Mouse (Mus musculus): Measurements from ENCODE around the gene Zfp936. TPM values are rescaled to one million over a fixed set of nuclear protein-coding genes. Genes with fewer than 3 reads are reported as not detected.
"Not testable (repeated sequence)": the region's sequence is repeated elsewhere in the genome, so short reads cannot be mapped to it uniquely, and the experiment has no call there.

Zfp936 gene
- not detected in 2 replicates for polyA plus RNA-seq (2014; fragmentation: Nextera tagmentation; extraction: Ambion mirVana)

DNA sequence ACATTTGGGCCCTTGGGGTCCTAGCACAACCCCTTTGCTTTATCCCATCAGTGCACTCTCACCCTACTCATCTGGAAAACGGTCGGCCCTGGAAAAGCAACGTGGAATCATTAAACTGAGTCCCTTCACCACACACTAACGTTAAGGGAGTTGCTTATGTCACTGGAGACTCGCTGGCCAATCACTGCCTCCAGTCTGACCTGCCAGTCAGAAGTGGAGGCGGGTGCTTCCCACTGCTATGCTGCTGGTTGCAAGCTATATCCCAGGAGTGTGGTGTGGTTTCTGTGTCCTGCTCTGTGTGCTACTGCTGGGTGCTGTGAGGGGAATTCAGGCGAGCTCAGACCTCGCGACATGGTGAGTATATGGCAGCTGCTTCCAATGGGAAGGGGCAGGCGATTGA lies at the start of gene Zfp936:
Zfp936 (plus strand) TSS at position 301 of the 400 bp plus-strand sequence.
- ATAC-seq; H3K27me3 ChIP-seq (replicated peaks; ENCODE audit: control insufficient read depth, insufficient read depth, low read length); H3K4me1 ChIP-seq (ENCODE audit: control insufficient read depth, insufficient read depth, low read length); H3K36me3 ChIP-seq (ENCODE audit: control insufficient read depth, insufficient read depth, low read length); H3K9ac ChIP-seq (ENCODE audit: low read length); H3K27ac ChIP-seq (ENCODE audit: low read depth, low read length); H3K4me2 ChIP-seq (ENCODE audit: low read length); H3K9me3 ChIP-seq (replicated peaks; ENCODE audit: control insufficient read depth, low read length); H3K4me3 ChIP-seq (ENCODE audit: low read depth, low read length); DNase-seq (ENCODE audit: low spot score): not testable (repeated sequence)
- 81% methylated on average over 10 of the region's 10 CpGs for WGBS

- ATAC-seq (no peak), DNase-seq (ENCODE audit: low spot score) (no peak)
- Histone ChIP-seq H3K9ac (ENCODE audit: low read length) (no peak overlapping the region), H3K27ac (ENCODE audit: low read depth, low read length) (no peak overlapping the region), H3K4me2 (ENCODE audit: low read length) (no peak overlapping the region), H3K9me3 (replicated peaks; ENCODE audit: control insufficient read depth, low read length) (peaks cover 4% of the 10 kb centered on the region), H3K4me3 (ENCODE audit: low read depth, low read length) (no peak overlapping the region), H3K4me1 (ENCODE audit: control insufficient read depth, insufficient read depth, low read length) (no peaks in the 10 kb centered on the region), H3K27me3 (replicated peaks; ENCODE audit: control insufficient read depth, insufficient read depth, low read length) (no peaks in the 10 kb centered on the region), H3K36me3 (ENCODE audit: control insufficient read depth, insufficient read depth, low read length) (no peaks in the 10 kb centered on the region)
- WGBS: 86% methylated on average over 8 of the region's 8 CpGs
Observed at GRCm38 (mm10) chr7:43077831-43078230, 36.2 kb upstream of the Zfp936 start.

GRCm38 (mm10) chr7:43128691-43129090 lies 14.7 kb downstream of the Zfp936 start:
- not testable (repeated sequence) for H3K27me3 ChIP-seq (replicated peaks; ENCODE audit: control insufficient read depth, insufficient read depth, low read length); H3K4me1 ChIP-seq (ENCODE audit: control insufficient read depth, insufficient read depth, low read length); H3K4me3 ChIP-seq (ENCODE audit: low read depth, low read length); DNase-seq (ENCODE audit: low spot score); H3K27ac ChIP-seq (ENCODE audit: low read depth, low read length); H3K36me3 ChIP-seq (ENCODE audit: control insufficient read depth, insufficient read depth, low read length); H3K9ac ChIP-seq (ENCODE audit: low read length); ATAC-seq; H3K4me2 ChIP-seq (ENCODE audit: low read length)
- H3K9me3 ChIP-seq (replicated peaks; ENCODE audit: control insufficient read depth, low read length): peaks cover 30% of the 10 kb centered on the region
- 94% methylated on average over 12 of the region's 15 CpGs for WGBS

DNA sequence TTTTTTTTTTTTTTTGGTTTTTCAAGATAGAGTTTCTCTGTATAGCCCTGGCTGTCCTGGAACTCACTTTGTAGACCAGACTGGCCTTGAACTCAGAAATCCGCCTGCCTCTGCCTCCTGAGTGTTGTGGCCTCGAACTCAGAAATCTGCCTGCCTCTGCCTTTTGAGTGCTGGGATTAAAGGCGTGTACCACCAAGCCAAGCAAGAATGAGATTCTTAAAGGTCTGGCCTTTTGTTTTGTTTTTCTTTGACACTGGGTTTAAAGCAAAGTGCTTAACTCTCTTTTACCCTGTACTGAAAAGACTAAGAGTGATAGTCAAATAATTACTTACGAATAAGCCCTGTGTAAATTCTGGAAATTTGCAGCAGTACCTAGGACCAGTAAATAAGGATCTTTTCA lies 50.1 kb downstream of the Zfp936 start:
- not testable (repeated sequence) for H3K4me1 ChIP-seq (ENCODE audit: control insufficient read depth, insufficient read depth, low read length); H3K27ac ChIP-seq (ENCODE audit: low read depth, low read length); H3K27me3 ChIP-seq (replicated peaks; ENCODE audit: control insufficient read depth, insufficient read depth, low read length); H3K4me2 ChIP-seq (ENCODE audit: low read length); ATAC-seq; H3K9ac ChIP-seq (ENCODE audit: low read length); H3K36me3 ChIP-seq (ENCODE audit: control insufficient read depth, insufficient read depth, low read length); H3K4me3 ChIP-seq (ENCODE audit: low read depth, low read length); DNase-seq (ENCODE audit: low spot score)
- 81% methylated on average over 4 of the region's 4 CpGs for WGBS
- peaks cover 49% of the 10 kb centered on the region for H3K9me3 ChIP-seq (replicated peaks; ENCODE audit: control insufficient read depth, low read length)

DNA sequence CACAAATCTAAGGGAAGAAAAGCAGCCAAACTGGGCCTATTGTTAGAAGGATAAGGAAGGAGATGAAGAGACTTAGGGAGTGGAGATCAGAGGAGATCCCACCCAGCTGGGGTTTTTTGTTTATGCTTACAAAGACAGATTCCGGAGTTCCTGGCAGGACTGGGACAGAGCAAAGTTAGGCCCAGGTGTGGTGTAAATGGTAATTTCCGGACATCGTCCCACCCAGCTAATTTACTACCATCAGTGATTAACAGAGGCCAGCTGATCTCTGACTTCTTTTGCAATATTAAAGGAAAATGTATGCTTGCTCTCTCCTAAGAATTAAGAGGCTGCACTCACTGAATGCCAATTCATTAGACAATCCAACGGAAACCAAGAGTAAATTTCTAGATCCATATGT lies 53.1 kb downstream of the Zfp936 start:
- ATAC-seq; DNase-seq (ENCODE audit: low spot score); H3K9ac ChIP-seq (ENCODE audit: low read length); H3K4me3 ChIP-seq (ENCODE audit: low read depth, low read length); H3K27me3 ChIP-seq (replicated peaks; ENCODE audit: control insufficient read depth, insufficient read depth, low read length); H3K27ac ChIP-seq (ENCODE audit: low read depth, low read length); H3K4me2 ChIP-seq (ENCODE audit: low read length); H3K36me3 ChIP-seq (ENCODE audit: control insufficient read depth, insufficient read depth, low read length); H3K4me1 ChIP-seq (ENCODE audit: control insufficient read depth, insufficient read depth, low read length): not testable (repeated sequence)
- WGBS: 82% methylated on average over 4 of the region's 4 CpGs
- peaks cover 38% of the 10 kb centered on the region for H3K9me3 ChIP-seq (replicated peaks; ENCODE audit: control insufficient read depth, low read length)

- H3K27me3 ChIP-seq (replicated peaks; ENCODE audit: control insufficient read depth, insufficient read depth, low read length); H3K4me2 ChIP-seq (ENCODE audit: low read length); ATAC-seq; H3K27ac ChIP-seq (ENCODE audit: low read depth, low read length); DNase-seq (ENCODE audit: low spot score); H3K9ac ChIP-seq (ENCODE audit: low read length); H3K4me3 ChIP-seq (ENCODE audit: low read depth, low read length); H3K4me1 ChIP-seq (ENCODE audit: control insufficient read depth, insufficient read depth, low read length); H3K36me3 ChIP-seq (ENCODE audit: control insufficient read depth, insufficient read depth, low read length): not testable (repeated sequence)
- WGBS: 89% methylated on average over 1 of the region's 1 CpGs
- H3K9me3 ChIP-seq (replicated peaks; ENCODE audit: control insufficient read depth, low read length): peaks cover 41% of the 10 kb centered on the region
Observed at GRCm38 (mm10) chr7:43167811-43168210, 53.8 kb downstream of the Zfp936 start.

- not testable (repeated sequence) for H3K36me3 ChIP-seq (ENCODE audit: control insufficient read depth, insufficient read depth, low read length); H3K4me1 ChIP-seq (ENCODE audit: control insufficient read depth, insufficient read depth, low read length); ATAC-seq; H3K27me3 ChIP-seq (replicated peaks; ENCODE audit: control insufficient read depth, insufficient read depth, low read length); H3K9ac ChIP-seq (ENCODE audit: low read length); H3K27ac ChIP-seq (ENCODE audit: low read depth, low read length); H3K4me3 ChIP-seq (ENCODE audit: low read depth, low read length); DNase-seq (ENCODE audit: low spot score); H3K4me2 ChIP-seq (ENCODE audit: low read length)
- WGBS: 45% methylated on average over 1 of the region's 1 CpGs
- peaks cover 41% of the 10 kb centered on the region for H3K9me3 ChIP-seq (replicated peaks; ENCODE audit: control insufficient read depth, low read length)
Observed at GRCm38 (mm10) chr7:43168212-43168611, 54.2 kb downstream of the Zfp936 start.

DNA sequence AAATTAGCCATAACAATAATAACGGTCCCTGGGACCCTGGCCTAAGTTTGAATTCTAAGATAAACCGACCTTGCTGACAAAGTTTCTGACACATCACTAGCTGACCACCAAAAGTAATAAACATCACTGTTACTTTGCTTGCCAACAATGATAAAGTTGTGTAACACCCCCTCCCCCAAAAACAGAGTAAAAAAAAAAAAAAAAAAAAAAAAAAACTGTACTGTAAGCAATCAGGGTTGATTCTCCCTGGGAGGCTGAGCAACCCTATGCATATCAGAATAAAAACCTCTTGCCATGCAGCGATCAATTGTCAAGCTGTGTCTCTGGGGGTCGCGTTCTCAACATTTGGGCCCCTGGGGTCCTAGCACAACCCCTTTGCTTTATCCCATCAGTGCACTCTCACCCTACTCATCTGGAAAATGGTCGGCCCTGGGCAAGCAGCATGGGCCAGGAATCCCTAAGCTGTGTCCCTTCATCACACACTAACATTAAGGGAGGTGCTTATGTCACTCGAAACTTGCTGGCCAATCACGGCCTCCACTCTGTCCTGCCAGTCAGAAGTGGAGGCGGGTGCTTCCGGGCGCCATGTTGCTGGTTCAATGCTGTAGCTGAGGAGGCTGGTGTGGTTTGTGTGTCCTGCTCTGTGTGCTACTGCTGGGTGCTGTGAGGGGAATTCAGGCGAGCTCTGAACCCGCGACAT lies 63.1 kb downstream of the Zfp936 start:
- peaks cover 39% of the 10 kb centered on the region for H3K9me3 ChIP-seq (replicated peaks; ENCODE audit: control insufficient read depth, low read length)

GRCm38 (mm10) chr7:43213781-43214180 lies 99.8 kb downstream of the Zfp936 start:
- H3K4me1 ChIP-seq (ENCODE audit: control insufficient read depth, insufficient read depth, low read length); H3K36me3 ChIP-seq (ENCODE audit: control insufficient read depth, insufficient read depth, low read length); H3K4me2 ChIP-seq (ENCODE audit: low read length); H3K27ac ChIP-seq (ENCODE audit: low read depth, low read length); H3K4me3 ChIP-seq (ENCODE audit: low read depth, low read length); H3K27me3 ChIP-seq (replicated peaks; ENCODE audit: control insufficient read depth, insufficient read depth, low read length); DNase-seq (ENCODE audit: low spot score); H3K9ac ChIP-seq (ENCODE audit: low read length); ATAC-seq; H3K9me3 ChIP-seq (replicated peaks; ENCODE audit: control insufficient read depth, low read length): not testable (repeated sequence)
- 85% methylated on average over 7 of the region's 7 CpGs for WGBS

More for the DNA sequence above, 63.1 kb downstream of the Zfp936 start:
- no peak overlapping the region for H3K4me2 ChIP-seq (ENCODE audit: low read length)
- H3K4me1 ChIP-seq (ENCODE audit: control insufficient read depth, insufficient read depth, low read length): no peaks in the 10 kb centered on the region
- WGBS: 91% methylated on average over 14 of the region's 14 CpGs
- H3K27me3 ChIP-seq (replicated peaks; ENCODE audit: control insufficient read depth, insufficient read depth, low read length): no peaks in the 10 kb centered on the region
- H3K27ac ChIP-seq (ENCODE audit: low read depth, low read length): no peak overlapping the region
- ATAC-seq: no peak
- DNase-seq (ENCODE audit: low spot score): no peak
- H3K9ac ChIP-seq (ENCODE audit: low read length): no peak overlapping the region
- H3K4me3 ChIP-seq (ENCODE audit: low read depth, low read length): no peak overlapping the region
- no peaks in the 10 kb centered on the region for H3K36me3 ChIP-seq (ENCODE audit: control insufficient read depth, insufficient read depth, low read length)
